19 mouse cellular contexts compared by ENCODE assay signal in genomic region chr8:27606996-27607395, GRCm38 (mm10).
DNase-seq lines count a peak whose midpoint lies in the region; ATAC-seq and TF ChIP-seq lines count a peak whose summit lies in the region.
"Had no signal": no experiment of that assay in that cellular context is flagged by ENCODE, and none has a peak within 500 bp of the region (broad histone marks: within the 10 kb centered on the region; RNA-seq: fewer than 3 reads in every experiment).

No protein-coding gene starts in this region.

- H3K4me2 ChIP-seq in midbrain, postnatal 0 days (ENCODE audit: low read depth, low read length, poor library complexity, severe bottlenecking), result no peak overlapping the region
- H3K4me2 ChIP-seq: embryonic facial prominence, embryonic 12.5 days; limb, embryonic 15.5 days; midbrain, embryonic 11.5 days had no signal

- no peaks in the 10 kb centered on the region for H3K9me3 ChIP-seq in midbrain, postnatal 0 days (ENCODE audit: low read length)
- H3K9me3 ChIP-seq: embryonic facial prominence, embryonic 12.5 days; forebrain, embryonic 10.5 days; limb, embryonic 15.5 days had no signal

- H3K4me3 ChIP-seq in left cerebral cortex, adult 2 months, result no peak overlapping the region
- H3K4me3 ChIP-seq in midbrain, postnatal 0 days (ENCODE audit: low read depth, low read length), result no peak overlapping the region
- H3K4me3 ChIP-seq: embryonic facial prominence, embryonic 12.5 days; forebrain, embryonic 10.5 days; gastrocnemius, adult 2 months; limb, embryonic 15.5 days; myocyte had no signal

- no peak overlapping the region for H3K9ac ChIP-seq in midbrain, postnatal 0 days (replicated peaks; ENCODE audit: low read length, poor library complexity, severe bottlenecking)
- H3K9ac ChIP-seq: embryonic facial prominence, embryonic 12.5 days; limb, embryonic 15.5 days; liver, postnatal 0 days had no signal

- intact Hi-C loops in left cerebral cortex, adult 2 months (cut with DNase I), result no loop called here
- intact Hi-C loops in left cerebral cortex, postnatal 4 days (cut with DNase I), result no loop called here

- no peak overlapping the region for H3K27ac ChIP-seq in left cerebral cortex, adult 2 months
- no peak overlapping the region for H3K27ac ChIP-seq in midbrain, postnatal 0 days (ENCODE audit: low read depth, low read length)
- H3K27ac ChIP-seq: embryonic facial prominence, embryonic 12.5 days; forebrain, embryonic 10.5 days; gastrocnemius, adult 2 months; limb, embryonic 15.5 days had no signal

- H3K4me1 ChIP-seq in midbrain, postnatal 0 days (ENCODE audit: insufficient read depth, low read length), result no peaks in the 10 kb centered on the region
- H3K4me1 ChIP-seq: embryonic facial prominence, embryonic 12.5 days; forebrain, embryonic 10.5 days; limb, embryonic 15.5 days had no signal

- no peak for ATAC-seq in midbrain, postnatal 0 days (ENCODE audit: low FRiP score)
- ATAC-seq: liver, postnatal 0 days had no signal

- no peaks in the 10 kb centered on the region for H3K27me3 ChIP-seq in midbrain, postnatal 0 days (ENCODE audit: insufficient read depth, low read length)
- H3K27me3 ChIP-seq: embryonic facial prominence, embryonic 12.5 days; limb, embryonic 15.5 days had no signal

- WGBS in midbrain, postnatal 0 days, result 81% methylated on average over 8 of the region's 8 CpGs

- TF ChIP-seq CTCF in left cerebral cortex, adult 2 months (IDR thresholded peaks at IDR 0.05), result no peak
- TF ChIP-seq CTCF in midbrain, postnatal 0 days (IDR thresholded peaks at IDR 0.05), result no peak

- H3K36me3 ChIP-seq in midbrain, postnatal 0 days (ENCODE audit: insufficient read depth, low read length), result no peaks in the 10 kb centered on the region
- H3K36me3 ChIP-seq: embryonic facial prominence, embryonic 12.5 days; forebrain, embryonic 10.5 days; limb, embryonic 15.5 days had no signal

- peak; percentile 13 to 18 for DNase-seq in left cerebral cortex, adult 2 months (ENCODE audit: extremely low spot score in 1 of 2, low spot score in 2 of 2)
- DNase-seq in left cerebral cortex, postnatal 4 days, result no peak
- DNase-seq in R1 (ENCODE audit: low read depth, low spot score), result peak; percentile 7
- DNase-seq in layer of hippocampus, adult 9-11 months, result peak; percentile 58
- peak; percentile 10 to 13 for DNase-seq in right cerebral cortex, postnatal 36 days (ENCODE audit: low spot score in 2 of 2)
- no peak for DNase-seq in midbrain, postnatal 0 days (ENCODE audit: low spot score)
- DNase-seq in kidney, adult 9 months, result no peak
- DNase-seq: cerebellum, adult 11 months; cerebellum, postnatal 36 days; gastrocnemius, adult 2 months; kidney, adult 8-10 months; liver, postnatal 0 days; lung, postnatal 4 days; thymus, adult 2 months had no signal

Comparison
In these comparisons a context has a peak if more than half of its experiments do, and no peak if none do; other contexts are left out.
1. DNase-seq: peak in left cerebral cortex, adult 2 months (2 of 2), R1 (single experiment), layer of hippocampus, adult 9-11 months (single experiment) and right cerebral cortex, postnatal 36 days (2 of 2); none in left cerebral cortex, postnatal 4 days (single experiment), midbrain, postnatal 0 days (single experiment) and kidney, adult 9 months (single experiment).